Mouse (Mus musculus) WW6 (cell line): Measurements from ENCODE around the gene Hes5.

Experiments used
- DNase-seq: peaks from one replicate; pipeline ENCODE4 v3.0.0-alpha.2; 2013; ENCODE audit warnings: low read depth, low spot score

The Hes5 gene

DNA sequence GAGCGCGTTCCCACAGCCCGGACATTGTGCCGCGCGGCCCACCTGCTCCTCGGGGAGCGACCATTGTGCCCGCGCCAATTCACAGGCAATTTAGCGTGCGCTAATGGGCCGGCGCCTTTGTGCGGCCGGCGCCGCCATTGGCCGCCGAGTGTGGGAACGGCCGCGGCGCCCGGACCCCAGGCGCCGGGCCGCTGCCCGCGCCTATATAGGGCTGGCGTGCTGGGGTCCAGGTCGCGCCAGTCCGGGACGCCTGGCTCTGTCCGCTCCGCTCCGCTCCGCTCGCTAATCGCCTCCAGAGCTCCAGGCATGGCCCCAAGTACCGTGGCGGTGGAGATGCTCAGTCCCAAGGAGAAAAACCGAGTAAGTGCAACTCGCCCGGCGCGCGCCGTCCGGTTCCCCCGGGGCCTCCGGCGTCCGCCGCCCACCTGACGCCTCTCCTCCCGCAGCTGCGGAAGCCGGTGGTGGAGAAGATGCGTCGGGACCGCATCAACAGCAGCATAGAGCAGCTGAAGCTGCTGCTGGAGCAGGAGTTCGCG, at the start of gene Hes5:
Hes5 (plus strand) TSS at position 234 of the 536 bp plus-strand sequence.
- no peak for DNase-seq

DNA sequence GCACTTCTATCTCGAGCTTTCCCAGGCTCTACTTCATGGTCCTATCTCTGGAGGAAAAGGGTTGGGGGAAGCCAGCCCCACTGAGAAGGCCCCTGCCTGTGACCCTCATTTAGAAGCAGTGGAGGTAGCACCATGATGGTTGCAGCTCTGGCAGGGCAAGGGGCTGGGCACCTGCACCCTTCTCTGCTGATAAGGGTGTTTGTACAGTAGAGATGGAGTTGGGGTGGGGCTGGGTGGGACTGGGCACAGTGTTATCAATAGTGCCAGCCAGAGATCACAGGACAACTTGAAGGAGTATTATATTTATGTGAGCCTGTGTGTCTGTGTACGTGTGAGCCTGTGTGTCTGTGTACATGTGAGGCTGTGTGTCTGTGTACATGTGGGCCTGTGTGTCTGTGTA, 49.1 kb upstream of the Hes5 start:
- DNase-seq = no peak

DNA sequence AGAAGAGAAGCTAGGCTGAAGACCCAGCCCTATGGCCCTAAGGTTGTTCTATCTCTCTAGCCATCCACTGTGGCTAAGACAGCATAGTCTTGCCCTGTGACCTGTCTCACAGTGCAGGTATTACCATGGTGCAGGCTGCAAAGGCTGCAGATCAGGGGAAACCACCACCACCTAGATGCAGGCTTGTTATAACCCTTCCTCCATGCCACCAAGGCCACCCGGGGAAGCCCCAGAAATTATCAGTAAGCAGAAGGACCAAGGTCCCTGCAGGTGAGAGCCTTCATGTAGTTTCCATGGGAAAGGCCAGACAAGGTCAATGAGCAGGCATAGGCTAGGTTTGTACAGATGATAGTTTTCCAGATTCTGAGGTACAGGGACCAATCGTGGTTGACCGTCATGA, 46.9 kb upstream of the Hes5 start:
- no peak for DNase-seq

DNA sequence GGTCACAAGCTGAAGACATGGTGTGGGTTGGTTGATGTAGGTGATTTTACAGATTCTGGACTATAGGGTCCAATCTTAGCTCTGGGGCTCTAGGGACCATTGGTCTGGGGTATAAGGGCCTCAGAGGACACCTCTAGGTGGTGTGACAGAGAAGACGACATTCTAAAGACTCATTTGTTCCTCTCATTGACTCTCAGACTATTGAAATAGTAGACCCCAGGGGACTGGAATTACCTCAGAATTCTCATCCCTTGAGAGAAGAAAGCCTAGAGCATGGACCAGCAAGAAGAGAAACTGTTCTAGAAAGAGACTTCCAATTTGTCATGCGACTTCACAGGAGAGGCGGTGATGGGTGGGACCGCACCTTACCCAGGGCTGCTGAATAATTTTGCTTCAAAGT, 46.5 kb upstream of the Hes5 start:
- no peak for DNase-seq

DNA sequence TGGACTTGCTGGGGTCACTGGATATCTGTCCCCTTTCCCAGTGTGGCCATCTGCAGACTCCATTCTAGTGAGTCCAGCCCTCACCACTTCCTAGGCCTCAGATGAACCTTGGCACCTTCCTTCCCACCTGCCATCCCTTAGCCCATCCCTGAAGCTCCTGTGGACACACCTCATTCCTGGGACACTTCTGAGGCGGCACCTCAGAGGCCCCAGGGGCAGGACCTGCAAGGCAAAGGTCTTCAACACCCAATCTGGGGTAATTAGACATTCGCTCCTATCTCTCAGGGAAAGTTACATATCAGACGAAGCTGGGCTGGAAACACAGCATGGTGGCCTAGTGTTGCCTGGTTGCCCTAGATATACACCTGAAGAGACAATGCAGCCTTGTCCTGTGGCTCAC, 46.0 kb upstream of the Hes5 start:
- DNase-seq = no peak

DNA sequence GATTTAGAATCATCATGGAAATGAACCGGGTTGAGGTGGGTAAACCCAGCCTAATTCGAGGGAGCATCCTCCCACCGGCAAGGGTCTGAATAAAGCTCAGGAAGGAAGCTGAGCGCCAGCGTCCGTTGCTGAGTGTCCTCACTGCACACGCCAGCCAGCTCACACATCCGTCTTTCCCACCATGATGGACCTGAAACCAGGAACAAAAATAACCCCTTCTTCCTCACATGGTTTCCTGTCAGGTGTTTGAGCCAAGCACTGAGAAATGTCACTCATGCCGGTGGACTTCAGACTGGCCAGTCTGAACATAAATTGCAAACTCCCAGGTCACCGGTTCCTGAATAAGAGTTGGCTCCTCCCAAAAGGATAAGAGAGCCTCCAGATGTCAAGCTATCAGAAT, 45.4 kb upstream of the Hes5 start:
- DNase-seq = no peak

DNA sequence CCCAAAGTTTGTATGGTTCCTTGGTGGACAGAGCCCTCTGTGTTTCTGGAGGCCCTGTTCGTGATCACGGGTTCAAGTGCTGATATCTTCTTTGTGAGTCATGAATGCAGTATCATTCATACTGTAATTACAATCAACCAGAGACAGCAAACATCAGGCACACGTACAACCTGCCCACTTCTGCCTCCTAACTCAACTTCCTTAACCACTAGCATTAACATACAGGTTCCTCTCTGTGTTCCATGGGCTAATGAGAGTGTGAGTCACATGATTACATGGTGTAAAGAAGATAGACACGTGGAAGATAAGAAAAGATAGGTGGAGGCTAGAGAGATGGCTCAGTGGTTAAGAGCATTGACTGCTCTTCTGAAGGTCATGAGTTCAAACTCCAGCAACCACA, 44.1 kb upstream of the Hes5 start:
- no peak for DNase-seq

DNA sequence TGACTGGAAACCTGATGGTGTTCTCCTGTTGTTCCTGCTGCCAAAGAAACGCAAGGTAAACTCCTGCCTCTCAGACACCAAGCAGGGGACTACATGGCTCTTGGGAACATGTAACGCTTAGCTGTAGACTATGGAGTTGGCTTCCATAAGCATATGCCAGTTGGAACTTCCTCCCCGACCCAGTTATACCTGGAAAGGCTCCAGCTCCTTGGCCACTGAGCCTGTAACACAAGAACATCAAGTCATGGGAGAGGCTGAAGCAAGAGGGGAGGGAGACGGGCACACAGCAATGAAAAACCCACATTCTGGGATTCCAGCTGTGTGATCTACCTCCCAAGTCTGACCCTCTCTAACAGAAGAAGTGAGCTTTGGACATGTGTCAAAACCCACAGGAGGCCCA, 38.4 kb upstream of the Hes5 start:
- no peak for DNase-seq

DNA sequence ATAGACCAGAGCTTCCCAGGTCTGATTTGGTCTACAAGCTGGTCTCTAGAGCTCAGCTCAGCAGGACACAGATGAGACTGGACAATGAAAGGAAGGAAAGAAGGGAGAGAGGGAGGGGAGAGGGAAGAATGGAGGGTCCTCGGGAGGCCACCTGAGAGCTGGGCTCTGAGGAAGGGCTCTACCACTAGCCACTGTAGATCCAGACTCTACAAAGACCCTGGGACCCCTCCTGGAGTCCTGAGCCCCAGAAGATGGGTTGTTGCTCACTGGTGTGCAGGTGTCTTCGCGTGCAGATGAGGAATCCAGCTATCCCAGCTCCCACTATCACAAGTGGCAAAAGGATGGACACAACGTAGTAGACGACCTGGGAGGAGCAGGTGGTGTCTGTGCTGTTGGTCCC, 37.8 kb upstream of the Hes5 start:
- no peak for DNase-seq

DNA sequence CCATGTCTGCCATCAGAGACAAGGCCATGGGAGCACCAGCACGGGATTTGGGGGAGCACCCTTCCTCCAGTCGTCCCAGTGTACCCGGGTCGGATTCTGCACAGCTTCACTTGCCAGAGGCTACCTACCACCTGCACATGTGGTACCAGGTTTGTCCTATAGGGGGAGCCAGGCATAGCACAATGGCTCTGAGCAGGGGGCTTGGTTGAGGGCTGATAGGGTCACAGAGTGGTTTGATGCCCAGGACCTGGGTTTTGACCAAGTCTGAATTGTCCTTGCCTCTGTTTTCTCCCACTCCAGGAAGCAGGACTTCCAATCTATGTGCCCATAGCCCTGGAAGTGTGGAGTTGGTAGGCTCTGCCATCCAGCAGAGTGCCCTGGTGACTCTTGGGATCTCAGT, 35.3 kb upstream of the Hes5 start:
- no peak for DNase-seq

DNA sequence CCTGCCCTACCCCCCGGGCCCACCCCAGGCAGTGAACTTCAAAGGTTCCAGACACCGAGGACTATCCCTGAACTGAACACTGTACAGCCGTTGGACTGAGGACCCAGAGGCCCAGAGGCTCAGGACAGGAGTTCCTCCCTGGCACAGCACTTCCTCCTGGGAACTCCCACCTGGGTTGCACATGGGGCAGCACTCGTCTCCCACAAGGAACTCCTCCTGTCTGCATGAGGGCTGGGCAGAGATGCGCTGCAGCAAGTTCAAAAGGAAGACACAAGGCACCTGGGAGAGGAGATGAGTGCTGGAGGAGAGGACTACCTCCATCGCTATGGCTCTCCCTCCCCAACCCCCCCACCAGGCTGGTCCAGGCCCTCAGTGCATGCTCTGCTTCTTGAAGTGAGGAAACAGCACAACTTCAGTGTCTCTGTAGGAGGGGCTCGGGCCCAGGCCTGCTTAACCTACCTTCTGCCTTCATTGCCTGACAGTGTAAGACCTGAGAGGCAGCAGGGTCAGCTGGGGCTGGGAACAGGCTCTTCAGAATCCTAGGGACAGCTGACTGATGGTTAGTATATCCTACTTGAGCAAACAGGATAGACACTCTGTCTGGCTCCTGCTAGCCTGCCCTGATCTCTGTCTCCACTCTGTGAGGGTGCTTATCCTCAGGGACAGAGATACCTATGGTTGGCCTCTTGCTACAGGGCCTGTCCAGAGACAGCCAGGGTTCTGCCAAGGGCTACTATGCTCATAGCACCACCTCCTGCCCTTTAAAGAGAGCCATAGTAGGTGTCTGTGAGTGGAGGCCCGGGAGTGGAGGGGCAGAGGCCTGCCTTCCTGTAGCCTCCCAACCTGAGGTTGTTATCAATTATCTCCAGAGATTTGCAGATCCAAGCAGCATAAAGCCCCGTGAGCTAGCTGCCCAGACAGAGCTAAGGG, 33.5 kb upstream of the Hes5 start:
- no peak for DNase-seq

DNA sequence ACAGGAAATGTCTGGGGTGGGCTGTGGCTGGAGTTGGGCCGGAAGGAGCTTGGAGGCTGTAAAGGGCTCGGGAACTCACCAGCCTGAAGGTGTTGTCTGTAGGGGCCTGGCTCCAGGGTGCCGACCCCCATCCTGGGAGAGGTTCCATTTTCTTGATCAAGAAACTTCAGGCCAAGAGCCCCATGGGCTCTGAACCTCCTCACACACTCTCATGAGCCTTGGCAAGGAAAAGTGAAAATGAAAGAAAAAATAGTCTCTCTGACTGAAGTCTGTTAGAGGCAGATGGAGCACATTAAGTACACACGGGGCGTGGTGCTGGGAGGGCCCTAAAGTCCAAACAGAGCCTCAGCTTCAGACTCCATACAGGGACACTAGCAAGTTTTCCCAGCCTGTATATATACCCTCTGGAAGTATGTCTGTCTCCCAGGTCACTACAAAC, 32.8 kb upstream of the Hes5 start:
- DNase-seq = no peak

DNA sequence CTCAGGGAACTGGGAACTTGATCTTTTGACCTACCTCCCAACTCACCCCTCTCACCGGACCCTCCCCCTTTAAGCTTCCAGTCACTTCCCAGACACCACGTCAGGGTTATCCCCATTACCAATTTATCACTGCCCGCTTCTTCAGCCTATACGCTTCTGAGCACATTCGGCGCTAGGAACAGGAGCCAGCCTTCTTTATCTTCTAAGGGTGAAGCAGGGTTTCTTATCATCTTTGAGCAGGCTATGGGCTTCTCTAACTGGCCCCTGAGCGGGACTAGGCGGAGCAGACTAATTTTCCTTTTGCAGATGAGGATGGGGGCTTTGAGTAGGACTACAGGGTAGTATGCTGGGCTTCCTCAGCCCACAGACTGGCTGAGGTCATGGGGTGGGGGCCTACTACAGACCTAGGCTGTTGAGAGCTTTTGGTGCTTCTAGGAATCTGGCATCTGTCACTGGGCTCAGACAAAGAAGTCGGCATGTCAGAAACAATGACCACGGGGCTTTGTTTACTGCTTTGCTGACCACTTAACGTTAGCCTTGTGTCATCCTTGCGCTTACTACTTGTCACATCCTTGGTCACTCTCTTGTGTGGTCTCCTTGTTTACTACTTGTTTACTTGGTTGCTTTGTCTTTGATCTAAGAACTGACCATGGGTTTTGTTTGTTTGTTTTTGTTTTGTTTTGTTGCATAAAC, 32.2 kb upstream of the Hes5 start, which contains the start of gene Tnfrsf14:
Tnfrsf14 (minus strand) TSS at position 169 of the 693 bp plus-strand sequence.
- DNase-seq = no peak

DNA sequence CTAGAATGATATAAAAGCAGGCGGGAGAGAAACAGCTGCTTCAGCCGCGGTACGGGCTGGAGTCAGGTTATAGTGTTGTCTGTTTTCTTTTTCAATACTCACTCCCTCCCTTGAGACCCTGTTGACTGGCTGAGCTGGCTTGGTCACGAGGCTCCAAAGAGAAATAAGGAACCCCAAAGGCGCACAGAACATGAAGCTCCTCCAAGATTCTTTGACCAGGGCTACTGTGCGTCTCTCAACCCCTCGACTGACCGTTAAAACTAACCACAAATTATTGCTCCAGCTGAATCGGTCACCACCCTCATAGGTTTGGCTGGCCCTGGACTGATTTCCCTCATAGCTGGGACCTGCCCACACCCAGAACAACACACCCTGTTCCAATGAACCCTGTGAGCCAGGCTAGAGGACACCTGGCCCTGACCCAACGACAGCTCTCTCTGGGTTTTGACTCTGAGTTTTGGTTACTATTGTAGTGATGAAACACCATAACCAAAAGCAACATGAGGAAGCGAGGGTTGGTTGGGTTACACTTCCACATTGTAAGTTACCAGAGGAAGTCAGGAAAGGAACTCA, 31.5 kb upstream of the Hes5 start:
- DNase-seq = no peak

DNA sequence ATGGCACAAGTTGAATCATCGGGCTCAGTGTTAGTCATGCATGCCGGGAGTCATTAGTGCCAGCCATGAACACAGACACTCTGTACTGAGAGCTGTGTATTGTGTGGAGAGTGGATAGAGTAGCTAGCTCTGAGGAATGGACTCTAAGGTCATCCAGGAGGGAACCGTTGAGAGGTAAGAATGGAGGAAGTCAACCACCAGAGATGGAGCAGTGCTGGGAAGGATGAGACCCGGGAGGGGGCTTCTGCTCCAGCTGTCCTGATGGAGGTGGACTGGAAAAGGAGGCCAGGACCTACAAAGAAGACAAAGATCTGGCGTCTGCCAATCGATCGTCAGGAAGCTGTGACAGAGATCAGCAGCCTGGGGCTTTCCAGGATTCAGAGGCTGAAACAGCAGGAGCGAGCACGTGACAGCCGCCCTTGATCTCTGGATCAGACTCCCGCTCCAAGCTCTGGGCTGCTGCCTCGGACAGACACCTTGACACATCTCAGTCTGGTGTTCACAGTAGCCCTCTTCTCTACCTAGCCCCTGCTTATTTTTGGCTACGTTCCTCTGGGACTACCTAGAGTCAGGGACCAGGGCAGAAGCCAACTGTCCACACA, 27.3 kb upstream of the Hes5 start:
- no peak for DNase-seq

DNA sequence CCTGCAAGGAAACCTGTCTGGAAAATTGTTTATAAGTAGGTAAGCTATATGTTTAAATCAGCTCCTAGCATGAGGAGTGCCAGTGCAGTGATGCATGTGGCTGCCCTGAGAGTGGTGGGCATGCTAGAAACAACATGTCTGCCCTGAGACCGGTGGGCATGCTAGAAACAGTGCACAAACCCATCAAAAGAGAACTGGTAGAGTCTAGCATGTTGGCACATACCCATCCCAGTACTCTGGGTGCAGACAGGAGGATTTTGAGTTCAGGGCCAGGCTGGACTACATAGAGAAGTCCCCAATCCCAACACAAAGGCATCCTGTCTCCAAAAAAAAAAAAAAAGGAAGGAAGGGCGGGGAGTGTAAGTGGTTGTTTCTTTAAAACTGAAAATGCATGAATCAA, 25.9 kb upstream of the Hes5 start:
- DNase-seq = no peak

DNA sequence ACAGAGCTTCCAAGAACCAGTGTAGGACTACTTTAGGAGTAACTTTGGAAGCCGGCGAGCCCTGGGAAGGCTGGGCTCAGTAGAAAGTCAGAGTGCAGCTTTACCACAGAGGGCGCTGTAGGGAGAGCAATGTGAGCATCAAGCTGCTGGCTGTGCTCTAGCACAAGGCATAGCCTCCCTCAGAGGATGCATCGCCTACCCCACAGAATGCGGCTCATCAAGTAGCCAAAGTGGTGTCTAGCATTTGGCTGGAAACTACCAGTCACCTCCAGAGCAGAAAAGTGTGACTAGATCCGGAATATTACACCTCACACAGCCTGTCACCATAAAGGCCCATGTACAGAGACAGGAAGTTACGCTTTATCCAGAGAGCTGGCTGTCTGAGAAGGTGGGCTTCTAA, 24.9 kb upstream of the Hes5 start:
- no peak for DNase-seq

DNA sequence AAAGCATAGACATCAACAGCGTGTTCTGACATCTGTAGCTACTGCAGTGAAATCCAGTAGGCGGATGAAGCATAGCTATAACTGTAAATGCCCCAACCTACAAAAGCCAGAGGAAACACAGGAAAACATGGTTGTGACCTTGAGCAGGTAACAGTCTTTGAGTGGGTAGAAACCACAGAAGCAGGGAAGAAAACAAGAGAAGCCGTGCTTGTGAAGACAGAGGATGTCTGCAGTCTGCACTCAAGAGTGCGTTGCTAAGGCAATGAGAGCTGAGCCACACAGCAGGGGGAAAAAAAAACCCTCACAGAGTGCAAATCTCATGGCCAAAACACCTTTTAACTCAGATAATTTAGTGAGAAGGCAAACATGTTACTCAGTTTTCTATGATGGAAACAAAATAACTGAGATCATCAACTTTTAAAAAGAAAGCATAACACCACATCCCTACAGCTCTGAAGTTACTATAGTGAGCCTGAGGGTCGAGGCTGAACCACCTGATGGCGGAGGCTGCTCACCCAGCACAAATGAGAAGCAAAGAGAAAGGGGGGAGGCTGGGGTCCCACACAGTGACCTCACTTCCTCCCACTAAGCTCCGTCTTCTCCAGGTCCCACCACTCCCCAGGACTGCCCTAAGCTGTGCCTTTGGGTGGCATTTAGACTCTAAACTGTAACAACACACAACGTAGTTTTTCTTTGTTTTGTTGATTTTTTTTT, 24.0 kb upstream of the Hes5 start:
- DNase-seq = no peak

DNA sequence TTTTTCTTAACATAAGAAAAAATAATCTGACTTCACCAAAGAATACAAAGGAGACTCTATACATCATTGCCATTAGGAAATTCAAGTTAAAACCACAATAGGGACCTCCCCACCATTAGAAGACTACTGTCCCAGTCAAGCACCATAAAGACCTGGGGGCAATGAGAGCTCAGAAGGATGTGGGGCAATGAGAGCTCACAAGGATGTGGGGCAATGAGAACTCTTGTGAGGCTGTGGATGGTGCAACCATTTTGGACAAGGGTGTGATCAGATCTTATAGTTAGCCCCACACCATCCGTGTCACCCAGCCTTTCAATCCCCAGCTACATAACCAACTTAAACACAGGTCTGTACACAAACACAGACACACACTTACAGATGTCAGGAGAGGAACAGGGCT, 23.0 kb upstream of the Hes5 start:
- no peak for DNase-seq

DNA sequence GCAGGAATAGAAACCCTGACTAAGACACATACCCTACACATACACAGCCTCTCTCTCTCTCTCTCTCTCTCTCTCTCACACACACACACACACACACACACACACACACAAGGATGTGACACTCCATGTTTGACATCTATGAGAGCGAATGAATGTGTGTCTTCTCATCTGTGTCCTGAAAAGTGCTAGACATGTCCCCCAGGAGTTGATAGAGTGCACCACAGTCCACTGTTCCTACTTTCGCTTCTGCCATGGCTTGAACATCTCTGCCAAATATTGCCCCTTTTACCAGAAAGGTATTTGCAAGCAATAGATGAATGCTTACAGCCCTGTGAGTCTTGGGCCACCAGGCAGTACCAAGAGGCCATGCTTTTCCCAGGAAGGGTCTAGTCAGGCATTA, 20.6 kb upstream of the Hes5 start:
- no peak for DNase-seq

DNA sequence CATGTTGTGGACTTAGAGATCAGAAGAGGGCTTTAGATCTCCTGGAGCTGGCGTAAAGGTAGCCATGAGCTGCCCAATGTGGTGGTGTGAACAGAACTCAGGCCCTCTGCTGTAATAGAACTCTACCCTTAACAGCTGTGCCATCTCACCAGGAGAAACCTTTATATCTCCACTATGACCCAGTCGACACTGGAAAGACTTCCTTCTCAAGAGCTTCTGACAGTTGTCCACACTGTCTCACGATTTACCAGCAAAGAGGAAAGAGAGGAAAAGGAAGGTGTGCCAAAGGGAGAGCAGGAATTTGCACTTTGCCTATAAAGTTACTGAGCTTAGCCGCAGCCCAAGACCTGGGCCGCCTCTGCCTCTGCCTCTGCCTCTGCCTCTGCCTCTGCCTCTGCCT, 18.9 kb upstream of the Hes5 start:
- DNase-seq = no peak
